Mouse (Mus musculus) liver, adult 2 months (tissue): Measurements from ENCODE around the gene Mrap. TPM values are rescaled to one million over a fixed set of nuclear protein-coding genes. Genes with fewer than 3 reads are reported as not detected.

Experiments used
- DNase-seq: peaks from one replicate; pipeline ENCODE4 v3.0.0-alpha.2; 2011; ENCODE audit warnings: low read depth, low spot score; ENCODE audit errors: extremely low read depth
- H3K27ac ChIP-seq: fragments of 200-500 bp; replicated peaks from 2 replicates; pipeline ENCODE4 v1.5.1; 2012; ENCODE audit warnings: low read depth, mild to moderate bottlenecking, control low read depth, inconsistent platforms, low read length; ENCODE audit not compliant: insufficient read depth
- H3K27me3 ChIP-seq: fragments of 200-500 bp; 2 replicates; pipeline ENCODE4 v1.6.1; 2012; ENCODE audit warnings: mild to moderate bottlenecking, moderate library complexity, low read length, inconsistent platforms; ENCODE audit not compliant: control insufficient read depth, insufficient read depth
- H3K36me3 ChIP-seq: fragments of 200-500 bp; 2 replicates; pipeline ENCODE4 v1.6.1; 2012; ENCODE audit warnings: low read length, inconsistent platforms; ENCODE audit not compliant: control insufficient read depth, insufficient read depth
- H3K4me1 ChIP-seq: fragments of 200-500 bp; 2 replicates; pipeline ENCODE4 v1.6.1; 2011; ENCODE audit warnings: low read length; ENCODE audit not compliant: control insufficient read depth, insufficient read depth
- H3K4me3 ChIP-seq: fragments of 200-500 bp; 2 replicates; pipeline ENCODE4 v1.5.1; 2011; ENCODE audit warnings: low read depth, mild to moderate bottlenecking, control low read depth, low read length, moderate library complexity; ENCODE audit not compliant: insufficient read depth
- H3K79me2 ChIP-seq: fragments of 200-500 bp; 2 replicates; pipeline ENCODE4 v1.6.1; 2012; ENCODE audit warnings: inconsistent platforms, mild to moderate bottlenecking, low read length, moderate library complexity; ENCODE audit not compliant: control insufficient read depth, insufficient read depth
- H3K9ac ChIP-seq: fragments of 200-500 bp; 2 replicates; pipeline ENCODE4 v1.6.1; 2012; ENCODE audit warnings: low read depth, mild to moderate bottlenecking, control low read depth, inconsistent platforms, low read length
- CTCF ChIP-seq: fragments of 200-500 bp; IDR thresholded peaks from 2 replicates; pipeline ENCODE4 v1.5.1; 2011; ENCODE audit warnings: low read depth, low read length, control low read depth
- POLR2A ChIP-seq: fragments of 200-500 bp; IDR thresholded peaks from 2 replicates; pipeline ENCODE4 v1.6.1; 2011; ENCODE audit warnings: low read length, control low read depth; ENCODE audit not compliant: insufficient read depth; ENCODE audit errors: extremely low read depth
- WGBS: fragments of 180-500 bp; shearing (Covaris S2); methylation state at CpG from one replicate; pipeline ENCODE4 v1.1.7; 2018; 5-methylcytosine and 5-hydroxymethylcytosine counted together
- polyA plus RNA-seq: library from polyadenylated mRNA; depleted of rRNA; stranded (reverse); fragments of >200 nt; gene quantifications from 2 replicates; pipeline ENCODE4 v1.2.3, GENCODE M21; 2012
- total RNA-seq: library from RNA; depleted of rRNA; stranded (reverse); fragments of >200 nt; gene quantifications from 2 replicates; pipeline ENCODE4 v1.2.3, GENCODE M21; 2014

Mrap gene
- total and polyA plus RNA-seq, 2 experiments = 60.5 to 173 TPM

DNA sequence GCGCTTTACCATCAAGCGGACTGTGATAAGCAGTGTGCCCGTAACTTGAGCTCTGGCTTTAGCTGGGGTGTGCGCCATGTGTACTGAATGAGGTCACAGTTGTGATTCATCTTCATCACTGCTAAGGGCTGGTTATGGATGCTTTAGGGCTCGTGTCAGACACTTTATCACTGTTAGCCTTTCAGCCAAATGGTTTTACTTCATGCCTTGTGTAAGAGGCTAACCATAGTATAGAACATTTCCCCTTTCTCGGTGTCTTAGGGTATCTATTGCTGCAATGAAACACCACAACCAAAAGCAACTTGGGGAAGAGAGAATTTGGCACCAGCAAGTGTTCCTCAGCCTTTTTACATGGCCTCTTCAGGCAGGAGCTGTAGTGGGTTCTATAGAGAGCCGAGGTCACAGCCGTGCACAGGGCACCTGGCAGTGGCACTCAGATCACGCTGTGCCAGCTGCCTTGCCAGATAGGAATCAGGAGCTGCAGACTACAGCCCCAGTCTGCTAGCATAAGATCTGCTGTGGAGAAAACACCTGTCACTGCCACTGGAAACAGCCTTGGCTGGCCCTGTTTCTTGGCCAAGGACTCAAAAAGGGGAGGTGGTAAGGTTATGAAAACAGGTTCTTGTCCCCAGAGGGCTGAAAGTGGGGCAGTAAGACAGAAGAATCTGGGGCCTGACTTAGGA is 27.3 kb downstream of the Mrap start:
- peaks cover 20% of the 10 kb centered on the region for H3K36me3 ChIP-seq
- 92% methylated on average over 9 of the region's 9 CpGs for WGBS

DNA sequence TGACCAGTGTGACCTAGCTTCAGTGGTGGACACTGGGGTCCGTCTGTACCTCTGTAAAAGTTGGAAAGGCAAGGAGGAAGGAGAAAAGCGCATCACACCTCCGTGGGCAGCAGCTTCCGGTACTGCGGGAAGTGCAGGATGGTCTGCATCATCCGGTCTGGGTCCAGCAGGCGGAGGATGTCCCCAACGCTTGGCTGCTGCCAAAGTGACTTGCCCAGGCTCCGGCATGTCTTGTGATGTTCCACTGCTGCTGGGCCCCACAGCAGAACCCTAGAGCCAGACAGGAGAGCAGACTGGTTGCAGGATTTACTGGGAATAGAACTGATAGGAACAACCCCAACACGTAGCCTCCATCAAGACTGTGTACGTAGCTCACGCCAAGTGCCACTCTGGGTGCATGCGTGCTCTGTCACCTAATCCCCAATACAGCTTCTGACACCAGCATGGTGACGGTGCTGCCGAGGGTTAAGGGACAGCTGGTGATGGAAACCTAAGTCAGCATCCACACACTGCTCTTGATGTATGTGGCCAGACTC is 29.0 kb downstream of the Mrap start:
- Histone ChIP-seq H3K27me3 (no peaks in the 10 kb centered on the region), H3K4me3 (no peak overlapping the region), H3K9ac (no peak overlapping the region), H3K36me3 (peaks cover 22% of the 10 kb centered on the region), H3K4me1 (no peaks in the 10 kb centered on the region), H3K27ac (no peak overlapping the region), H3K79me2 (no peaks in the 10 kb centered on the region)
- DNase-seq = no peak
- WGBS = 96% methylated on average over 15 of the region's 15 CpGs
- TF ChIP-seq POLR2A (no peak), CTCF (no peak)

More for the DNA sequence above, 27.3 kb downstream of the Mrap start:
- Histone ChIP-seq H3K4me3 (no peak overlapping the region), H3K4me1 (no peaks in the 10 kb centered on the region), H3K27ac (no peak overlapping the region), H3K27me3 (no peaks in the 10 kb centered on the region), H3K9ac (no peak overlapping the region), H3K79me2 (no peaks in the 10 kb centered on the region)
- no peak for DNase-seq
- TF ChIP-seq CTCF (no peak), POLR2A (no peak)

DNA sequence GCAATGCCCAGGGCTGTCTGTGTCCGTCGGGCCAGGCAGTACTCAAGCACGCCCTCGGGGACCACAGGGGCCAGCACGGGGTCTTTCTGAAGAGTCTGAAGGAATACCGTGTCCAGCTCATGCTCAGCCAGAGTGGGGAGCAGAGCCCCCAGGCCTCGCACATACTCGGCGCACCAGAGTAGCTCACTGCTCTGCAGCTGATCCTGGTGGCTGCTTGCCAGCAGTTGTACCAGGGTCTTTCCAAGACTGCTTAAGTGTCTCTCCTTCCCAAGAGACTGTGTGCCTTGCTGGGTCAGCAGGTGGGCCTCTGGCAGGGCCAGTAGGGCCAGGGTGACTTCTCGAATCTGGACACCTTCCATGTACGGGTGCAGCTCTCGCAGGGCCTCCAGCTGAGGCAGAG is 36.2 kb downstream of the Mrap start:
- TF ChIP-seq POLR2A (no peak), CTCF (no peak)
- H3K9ac ChIP-seq = no peak overlapping the region
- peaks cover 14% of the 10 kb centered on the region for H3K36me3 ChIP-seq
- no peaks in the 10 kb centered on the region for H3K4me1 ChIP-seq
- H3K4me3 ChIP-seq = no peak overlapping the region
- no peak overlapping the region for H3K27ac ChIP-seq
- H3K79me2 ChIP-seq = no peaks in the 10 kb centered on the region
- 95% methylated on average over 12 of the region's 12 CpGs for WGBS
- no peak for DNase-seq
- no peaks in the 10 kb centered on the region for H3K27me3 ChIP-seq

DNA sequence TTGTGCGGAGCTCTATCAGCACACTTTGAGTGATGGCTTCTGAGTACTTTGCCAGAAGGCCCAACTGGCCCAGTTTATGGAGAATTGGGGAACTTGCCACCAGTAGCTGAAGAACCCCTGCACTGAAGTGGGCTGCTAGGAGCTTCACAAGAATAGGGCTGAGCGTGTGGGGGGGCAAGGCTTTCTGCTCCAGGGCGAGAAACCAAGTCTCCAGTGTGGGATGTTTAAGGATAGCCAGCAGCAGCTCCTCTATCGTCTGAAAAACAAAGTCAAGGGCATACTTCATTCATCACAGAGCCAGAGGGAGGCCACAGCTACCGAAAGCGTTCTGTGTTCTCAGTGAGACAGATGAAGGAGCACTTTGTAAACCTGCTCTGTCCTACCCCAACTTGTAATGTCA is 36.6 kb downstream of the Mrap start:
- Histone ChIP-seq H3K4me3 (no peak overlapping the region), H3K27ac (no peak overlapping the region), H3K27me3 (no peaks in the 10 kb centered on the region), H3K4me1 (no peaks in the 10 kb centered on the region), H3K36me3 (peaks cover 11% of the 10 kb centered on the region), H3K79me2 (no peaks in the 10 kb centered on the region), H3K9ac (no peak overlapping the region)
- TF ChIP-seq CTCF (no peak), POLR2A (no peak)
- 97% methylated on average over 6 of the region's 6 CpGs for WGBS
- DNase-seq = no peak

DNA sequence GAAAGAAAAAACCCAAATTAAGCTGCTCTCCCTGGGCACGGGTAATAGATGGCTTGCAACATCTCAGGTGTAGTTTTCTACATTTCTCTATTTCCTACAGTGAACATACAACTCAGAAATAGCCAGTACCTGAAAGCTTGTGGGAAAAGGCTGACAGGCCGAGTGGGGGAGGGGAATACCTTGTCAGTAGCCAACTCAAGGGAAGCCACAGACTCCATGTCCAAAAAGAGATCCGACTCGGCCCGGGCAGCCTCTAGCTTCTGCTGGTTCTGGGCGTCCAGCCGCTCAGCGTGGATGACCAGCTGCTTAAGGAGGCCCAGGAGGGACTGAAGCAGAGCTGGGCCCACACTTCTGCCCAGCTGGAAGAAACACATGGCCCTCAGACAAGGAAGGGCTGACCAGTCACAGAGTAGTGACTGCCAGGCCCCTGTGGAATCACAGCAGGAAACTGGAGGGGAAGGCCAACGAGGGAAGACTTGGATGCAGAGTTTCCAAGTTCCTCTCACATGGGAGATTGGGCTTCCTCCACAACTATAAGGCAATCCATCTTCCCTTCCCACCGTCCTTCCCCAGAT is 38.0 kb downstream of the Mrap start:
- no peak overlapping the region for H3K9ac ChIP-seq
- no peak overlapping the region for H3K4me3 ChIP-seq
- H3K27me3 ChIP-seq = no peaks in the 10 kb centered on the region
- TF ChIP-seq POLR2A = no peak
- no peak for TF ChIP-seq CTCF
- no peaks in the 10 kb centered on the region for H3K79me2 ChIP-seq
- H3K27ac ChIP-seq = no peak overlapping the region
- WGBS = 86% methylated on average over 10 of the region's 10 CpGs
- H3K36me3 ChIP-seq = peaks cover 7% of the 10 kb centered on the region
- DNase-seq = no peak
- peaks cover 3% of the 10 kb centered on the region for H3K4me1 ChIP-seq

DNA sequence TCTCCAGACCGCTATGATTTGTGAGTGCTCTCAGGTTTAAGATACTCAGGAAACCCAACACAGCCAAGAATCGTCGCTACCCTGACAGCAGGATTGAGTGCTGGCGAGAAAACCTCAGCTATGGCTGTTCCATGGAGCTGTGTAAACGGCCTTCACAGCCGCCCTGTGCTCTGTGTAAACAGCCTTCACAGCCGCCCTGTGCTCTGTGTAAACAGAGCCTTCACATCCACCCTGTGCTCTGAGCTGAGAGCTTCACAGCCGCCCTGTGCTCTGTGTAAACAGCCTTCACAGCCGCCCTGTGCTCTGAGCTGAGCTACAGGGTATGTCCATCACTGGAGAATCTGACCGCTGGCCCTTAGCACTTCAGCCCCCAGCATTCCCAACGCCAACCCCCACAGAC is 41.8 kb downstream of the Mrap start:
- peak; percentile 84 for DNase-seq
- no peaks in the 10 kb centered on the region for H3K27me3 ChIP-seq
- peaks cover 7% of the 10 kb centered on the region for H3K36me3 ChIP-seq
- no peak for TF ChIP-seq POLR2A
- no peak for TF ChIP-seq CTCF
- H3K79me2 ChIP-seq = no peaks in the 10 kb centered on the region
- H3K9ac ChIP-seq = no peak overlapping the region
- peaks cover 3% of the 10 kb centered on the region for H3K4me1 ChIP-seq
- H3K4me3 ChIP-seq = no peak overlapping the region
- 30% methylated on average over 11 of the region's 11 CpGs for WGBS
- peak overlapping the region; percentile 19 for H3K27ac ChIP-seq
